ENCODE assay signal across 9 mouse cellular contexts in the genomic region with DNA sequence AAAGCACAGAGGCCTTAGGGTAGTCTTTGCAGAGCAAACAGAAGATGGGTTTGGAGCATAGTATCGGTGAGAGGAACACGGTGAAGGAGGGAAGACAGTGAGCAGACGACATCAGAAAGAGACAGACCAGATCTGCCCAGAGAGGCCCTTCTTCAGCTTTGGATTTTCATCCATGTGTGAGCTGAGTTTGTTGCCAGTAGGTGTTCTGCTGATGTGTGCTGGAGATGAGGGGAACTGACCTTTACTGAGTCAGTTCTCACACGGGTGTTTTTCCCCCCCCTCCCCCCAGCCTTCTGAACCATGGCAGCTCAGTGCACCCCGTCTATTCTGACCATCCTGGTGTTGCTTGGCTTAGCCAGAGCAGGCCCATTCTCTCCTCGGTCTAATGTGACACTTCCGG. TPM values are rescaled to one million over a fixed set of nuclear protein-coding genes. Genes with fewer than 3 reads are reported as not detected.
DNase-seq lines count a peak whose midpoint lies in the region; ATAC-seq and TF ChIP-seq lines count a peak whose summit lies in the region.
"Had no signal": no experiment of that assay in that cellular context is flagged by ENCODE, and none has a peak within 500 bp of the region (broad histone marks: within the 10 kb centered on the region; RNA-seq: fewer than 3 reads in every experiment).

Gene Tnxb, plus strand, starts transcription at position 301 of the 400 bp plus-strand sequence.

- ATAC-seq in limb, embryonic 12.5 days (ENCODE audit: insufficient number of reproducible peaks, insufficient read depth, low FRiP score, low TSS enrichment, low read depth) = peak; percentile 32; the same call in 1 of the 2 replicates
- ATAC-seq in activated CD4-positive, CD25-positive, alpha-beta regulatory T cell, adult 4 months = no peak

- DNase-seq in ES-E14 (ENCODE audit: low read depth, low spot score) = no peak
- no peak for DNase-seq in adrenal gland, postnatal 25 days
- no peak for DNase-seq in heart, embryonic 10.5 days (ENCODE audit: low spot score)
- no peak for DNase-seq in left cerebral cortex, adult 11 months (ENCODE audit: low spot score)
- DNase-seq in kidney, adult 9 months = no peak
- DNase-seq in left cerebral cortex, postnatal 10 days (ENCODE audit: extremely low spot score in 1 of 2, low spot score in 2 of 2) = no peak

- no peaks in the 10 kb centered on the region for H3K9me3 ChIP-seq in ES-E14 (ENCODE audit: control insufficient read depth, insufficient read depth, low read depth, low read length)
- H3K9me3 ChIP-seq in heart, embryonic 10.5 days = no peaks in the 10 kb centered on the region
- H3K9me3 ChIP-seq in limb, embryonic 12.5 days = no peaks in the 10 kb centered on the region

- intact Hi-C loops in left cerebral cortex, postnatal 10 days (cut with DNase I) = no loop called here

- 57% methylated on average over 7 of the region's 7 CpGs for WGBS in heart, embryonic 10.5 days
- WGBS in limb, embryonic 12.5 days = 64% methylated on average over 7 of the region's 7 CpGs

- in situ Hi-C loops in ES-E14 (cut with MboI; ENCODE audit: low sequenced_read_pairs in 2 of 2, unreplicated experiment in 2 of 2) = no loop called here

- H3K9ac ChIP-seq in ES-E14 (ENCODE audit: insufficient read depth, low read depth, low read length, poor library complexity, severe bottlenecking) = no peak within 1 kb of the TSS
- H3K9ac ChIP-seq in limb, embryonic 12.5 days (replicated peaks) = peak within 1 kb of the TSS; percentile 50

- H3K4me2 ChIP-seq in limb, embryonic 12.5 days = peak within 1 kb of the TSS; percentile 65

- peak within 1 kb of the TSS; percentile 9 to 42; a peak in 2 of 4 replicates for H3K4me3 ChIP-seq in ES-E14 (ENCODE audit: insufficient read depth in 1 of 2, low read depth in 1 of 2, low read length in 2 of 2, poor library complexity in 1 of 2, severe bottlenecking in 1 of 2)
- peak within 1 kb of the TSS; percentile 52 for H3K4me3 ChIP-seq in heart, embryonic 10.5 days
- H3K4me3 ChIP-seq in limb, embryonic 12.5 days (replicated peaks) = peak within 1 kb of the TSS; percentile 36

- H3K4me1 ChIP-seq in ES-E14 (ENCODE audit: control insufficient read depth in 2 of 2, insufficient read depth in 2 of 2, low read length in 2 of 2, poor library complexity in 1 of 2) = peaks cover 0 to 9% of the 10 kb centered on the region in 2 experiments; a peak in 1 of 4 replicates
- peaks cover 27% of the 10 kb centered on the region for H3K4me1 ChIP-seq in heart, embryonic 10.5 days
- H3K4me1 ChIP-seq in limb, embryonic 12.5 days (replicated peaks) = peaks cover 16% of the 10 kb centered on the region

- H3K27me3 ChIP-seq in heart, embryonic 10.5 days (ENCODE audit: insufficient read depth, poor library complexity, severe bottlenecking) = peaks cover 72% of the 10 kb centered on the region
- H3K27me3 ChIP-seq in limb, embryonic 12.5 days = peaks cover 81% of the 10 kb centered on the region

- H3K27ac ChIP-seq in ES-E14 (ENCODE audit: insufficient read depth, low read depth, low read length, poor library complexity, severe bottlenecking) = no peak within 1 kb of the TSS
- H3K27ac ChIP-seq in heart, embryonic 10.5 days = peak within 1 kb of the TSS; percentile 47; the same call in 1 of the 2 replicates
- no peak within 1 kb of the TSS for H3K27ac ChIP-seq in limb, embryonic 12.5 days

- no peaks in the 10 kb centered on the region for H3K36me3 ChIP-seq in ES-E14 (ENCODE audit: control insufficient read depth, insufficient read depth, low read length, poor library complexity, severe bottlenecking)
- no peaks in the 10 kb centered on the region for H3K36me3 ChIP-seq in heart, embryonic 10.5 days
- H3K36me3 ChIP-seq in limb, embryonic 12.5 days = no peaks in the 10 kb centered on the region

TF ChIP-seq in ES-E14, 5 proteins besides CTCF, POLR2A, EP300 and RAD21:
- TF ChIP-seq HCFC1 (IDR thresholded peaks at IDR 0.05; ENCODE audit: borderline replicate concordance, insufficient read depth, low read length) = no peak
- no peak for TF ChIP-seq ZC3H11A (IDR thresholded peaks at IDR 0.05; ENCODE audit: borderline replicate concordance, low read depth, low read length)
- no peak for TF ChIP-seq ZNF384 (IDR thresholded peaks at IDR 0.05; ENCODE audit: low read depth, low read length)
- no peak for TF ChIP-seq MAFK (IDR thresholded peaks at IDR 0.05; ENCODE audit: insufficient read depth, low read depth, low read length)
- TF ChIP-seq CHD2 (IDR thresholded peaks at IDR 0.05; ENCODE audit: low read depth, low read length) = no peak

RNA-seq across cellular contexts. Expression of gene Tnxb, which starts in this region (rescaled TPM):
- total RNA-seq in ES-E14 (2012; rRNA removed) = 0.18 and 0.26 TPM in 2 replicates
- total RNA-seq in adrenal gland, postnatal 25 days (2021) = 23.7 and 25.4 TPM in 2 replicates
- polyA plus RNA-seq in heart, embryonic 10.5 days (2016; fragmentation: Nextera tagmentation; extraction: Ambion mirVana) = 0.04 and 0.07 TPM in 2 replicates
- polyA plus RNA-seq in limb, embryonic 12.5 days (2016; fragmentation: Nextera tagmentation; extraction: Ambion mirVana) = not detected in 2 replicates
- not detected for polyA plus RNA-seq in activated CD4-positive, CD25-positive, alpha-beta regulatory T cell, adult 4 months (2017; shearing (Covaris generic))
- total RNA-seq in left cerebral cortex, postnatal 10 days (2021) = 1 to 10 TPM; 1.7 to 1.8 TPM
- total RNA-seq: neutrophil, adult 5-6 weeks had no signal

Comparison
In these comparisons a context has a peak if more than half of its experiments do, and no peak if none do; other contexts are left out.
1. Peak in ATAC-seq, H3K4me3 ChIP-seq, H3K9ac ChIP-seq and H3K4me2 ChIP-seq in limb, embryonic 12.5 days; RNA of the gene not detected or under 1 TPM.